Mouse (Mus musculus) testis, adult 2 months (tissue): ENCODE data around the gene Tomt.
"Not testable (repeated sequence)": the region's sequence is repeated elsewhere in the genome, so short reads cannot be mapped to it uniquely, and the experiment has no call there.

ENCODE experiments used
- CTCF ChIP-seq: fragments of 200-500 bp; IDR thresholded peaks from 2 replicates; pipeline ENCODE4 v1.5.1; 2012; ENCODE audit warnings: low read depth, mild to moderate bottlenecking, inconsistent platforms, low read length, moderate library complexity; ENCODE audit not compliant: control insufficient read depth, insufficient read depth, insufficient replicate concordance
- POLR2A ChIP-seq: fragments of 200-500 bp; IDR thresholded peaks from 2 replicates; pipeline ENCODE4 v1.6.1; 2012; ENCODE audit warnings: low read depth, mild to moderate bottlenecking, inconsistent platforms, low read length, moderate library complexity; ENCODE audit not compliant: control insufficient read depth

- not testable (repeated sequence) for TF ChIP-seq CTCF, POLR2A
Observed at GRCm38 (mm10) chr7:101925892-101926291, 19.7 kb upstream of the Tomt start.
